Mouse (Mus musculus) cerebellum, adult 8-10 months (tissue): ENCODE data around the gene Snx21.
"Not testable (repeated sequence)": the region's sequence is repeated elsewhere in the genome, so short reads cannot be mapped to it uniquely, and the experiment has no call there.

Experiments used
- DNase-seq: peaks from one replicate; pipeline ENCODE4 v3.0.0; 2022

Gene Snx21

GRCm38 (mm10) chr2:164795868-164796267 is 10.2 kb downstream of the Snx21 start:
- DNase-seq = no peak

GRCm38 (mm10) chr2:164798554-164798953 is 12.9 kb downstream of the Snx21 start:
- not testable (repeated sequence) for DNase-seq

DNA sequence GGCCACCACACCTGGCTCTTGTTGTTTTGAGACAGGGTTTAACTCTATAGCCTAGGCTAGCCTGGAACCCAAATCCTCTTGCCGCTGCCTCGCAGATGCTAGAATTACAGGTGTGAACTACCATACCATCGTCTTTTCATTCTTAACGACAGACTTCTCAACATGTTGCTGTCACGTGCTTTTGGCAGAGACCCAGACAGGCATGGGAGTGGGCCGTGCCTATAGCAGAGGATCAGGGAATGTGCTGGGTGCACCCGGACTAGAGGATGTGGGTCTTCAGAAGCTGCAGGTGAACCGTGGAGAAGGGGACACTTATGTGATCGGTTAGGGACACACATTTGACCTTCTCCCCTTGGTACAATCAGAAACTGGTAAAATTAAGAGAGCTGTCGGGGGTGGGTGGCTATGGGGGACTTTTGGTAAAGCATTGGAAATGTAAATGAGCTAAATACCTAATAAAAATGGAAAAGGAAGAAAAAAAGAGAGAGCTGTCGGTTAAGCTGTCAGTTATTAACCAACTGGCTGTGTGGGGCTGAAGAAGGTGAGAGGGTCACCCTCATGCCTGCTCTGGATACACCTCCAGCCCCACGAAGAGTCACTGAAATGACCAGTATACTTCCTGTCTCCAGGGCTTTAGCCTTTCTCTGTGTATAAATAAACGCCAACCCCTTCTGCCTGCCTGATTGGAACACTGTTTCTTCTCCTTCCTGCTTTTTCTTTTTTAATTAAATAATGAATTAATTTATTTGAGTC is 14.8 kb downstream of the Snx21 start:
- no peak for DNase-seq

GRCm38 (mm10) chr2:164803201-164803920 is 17.7 kb downstream of the Snx21 start:
- DNase-seq = no peak

- no peak for DNase-seq
Measured at GRCm38 (mm10) chr2:164803921-164804313, 18.3 kb downstream of the Snx21 start.

GRCm38 (mm10) chr2:164804533-164805331 is 19.1 kb downstream of the Snx21 start, which contains the start of the genes Acot8 and Zswim3:
TSS of gene Acot8 (minus strand) at chr2:164804882.
TSS of gene Zswim3 (plus strand) at chr2:164805098.
- peak; percentile 99 for DNase-seq

GRCm38 (mm10) chr2:164805332-164805718 is 19.7 kb downstream of the Snx21 start:
- no peak for DNase-seq

DNA sequence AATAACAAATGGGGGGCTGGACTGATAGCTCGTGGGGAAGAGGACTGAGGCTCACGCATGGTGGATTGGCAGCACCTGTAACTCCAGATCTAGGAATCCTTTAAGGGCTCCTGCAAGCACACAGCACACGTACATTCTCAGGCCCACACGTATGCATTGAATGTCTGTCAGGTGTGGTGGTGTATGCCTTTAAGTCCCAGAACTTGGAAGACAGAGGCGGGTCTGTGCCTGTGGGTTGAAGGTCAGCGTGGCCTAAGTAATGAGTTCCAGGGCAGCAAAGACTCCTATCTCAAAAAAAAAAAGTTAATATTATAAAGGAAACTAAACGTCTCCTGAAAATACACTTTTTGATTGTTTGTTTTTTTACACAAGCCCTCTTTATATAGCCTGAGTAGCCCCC is 21.0 kb downstream of the Snx21 start:
- no peak for DNase-seq

DNA sequence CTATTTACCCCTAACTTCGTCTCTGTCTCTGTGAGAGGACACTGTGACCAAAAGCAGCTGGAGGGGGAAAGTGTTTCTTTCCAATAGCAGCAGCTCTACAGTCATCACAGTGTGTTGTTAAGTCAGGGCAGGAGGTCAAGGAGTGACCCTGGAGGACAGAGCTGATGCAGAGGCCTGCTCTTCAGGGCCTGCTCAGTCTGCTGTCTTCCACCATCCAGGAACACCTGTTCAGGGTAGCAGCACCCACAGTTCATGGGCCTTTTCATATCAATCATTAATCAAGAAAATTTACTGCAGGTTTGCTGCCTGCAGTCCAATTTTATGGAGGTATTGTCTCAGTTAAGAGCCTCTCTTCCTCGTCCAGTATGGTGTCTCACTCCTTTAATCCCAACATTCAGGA is 27.9 kb downstream of the Snx21 start:
- no peak for DNase-seq

- DNase-seq = no peak
Measured at GRCm38 (mm10) chr2:164815348-164815747, 29.7 kb downstream of the Snx21 start.

- no peak for DNase-seq
Measured at GRCm38 (mm10) chr2:164815821-164816220, 30.2 kb downstream of the Snx21 start.

- DNase-seq = no peak
Measured at GRCm38 (mm10) chr2:164817206-164817605, 31.6 kb downstream of the Snx21 start.

DNA sequence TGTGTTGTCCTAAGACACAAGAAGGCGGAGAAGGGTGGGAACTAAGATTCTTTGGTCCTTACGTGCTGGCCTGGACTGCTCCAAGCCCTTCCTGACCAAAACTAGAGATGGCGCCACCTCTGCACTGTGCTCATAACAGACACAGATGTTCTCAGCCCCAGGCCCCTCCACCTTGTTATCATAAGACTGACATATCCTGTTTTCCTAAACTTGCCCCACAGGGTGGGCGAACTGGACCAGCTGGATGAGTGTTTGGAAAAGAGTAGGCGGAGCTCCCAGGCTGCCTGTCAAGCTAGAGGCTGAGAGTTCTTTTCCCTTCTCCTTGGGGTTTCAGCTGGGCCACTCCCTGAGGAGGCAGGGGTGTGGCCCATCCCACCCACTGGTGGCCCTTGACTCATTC is 32.1 kb downstream of the Snx21 start:
- DNase-seq = no peak

- peak; percentile 16 for DNase-seq
Measured at GRCm38 (mm10) chr2:164821060-164821459, 35.4 kb downstream of the Snx21 start.

- DNase-seq = peak; percentile 100
Measured at GRCm38 (mm10) chr2:164822636-164823165, 37.1 kb downstream of the Snx21 start, which contains the start of gene Zswim1. TSS of gene Zswim1 (plus strand) at chr2:164822686.

DNA sequence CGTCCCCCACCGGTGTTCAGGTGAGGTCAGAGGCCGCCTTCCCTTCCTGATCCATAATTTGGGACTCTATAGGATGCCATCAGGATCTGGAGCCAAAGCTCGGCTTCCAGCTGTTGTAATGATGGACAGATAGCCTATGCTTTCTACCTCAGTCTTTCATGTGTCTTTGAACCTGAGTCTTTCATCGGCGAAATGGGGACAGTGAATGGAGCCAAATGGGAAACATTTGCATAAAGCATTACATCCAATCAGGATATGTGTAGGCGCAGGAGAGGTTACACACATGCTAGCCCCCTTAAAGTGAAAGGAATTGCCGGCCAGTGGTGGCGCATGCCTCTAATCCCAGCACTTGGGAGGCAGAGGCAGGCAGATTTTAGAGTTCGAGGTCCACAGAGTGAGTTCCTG is 37.6 kb downstream of the Snx21 start:
- DNase-seq = no peak

DNA sequence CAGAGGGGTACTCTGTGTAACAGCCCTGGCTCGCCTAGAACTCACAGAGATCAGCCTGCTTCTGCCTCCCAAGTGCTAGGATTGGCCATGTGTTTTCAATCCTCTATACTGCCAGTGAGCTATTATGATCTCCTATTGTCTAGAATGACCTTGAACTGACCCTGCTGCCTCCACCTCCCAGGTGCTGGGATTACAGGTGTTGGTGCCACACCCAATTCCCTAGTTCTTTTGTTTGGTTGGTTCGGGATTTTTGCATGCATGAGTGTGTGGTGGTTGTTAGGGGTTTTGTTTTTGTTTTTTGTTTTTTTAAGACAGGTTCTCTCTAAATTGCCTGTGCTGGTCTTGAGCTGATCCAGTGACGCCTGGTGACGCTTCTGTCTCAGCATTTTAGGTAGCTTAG is 38.3 kb downstream of the Snx21 start:
- DNase-seq = no peak

- no peak for DNase-seq
Measured at GRCm38 (mm10) chr2:164825521-164825920, 39.9 kb downstream of the Snx21 start.

DNA sequence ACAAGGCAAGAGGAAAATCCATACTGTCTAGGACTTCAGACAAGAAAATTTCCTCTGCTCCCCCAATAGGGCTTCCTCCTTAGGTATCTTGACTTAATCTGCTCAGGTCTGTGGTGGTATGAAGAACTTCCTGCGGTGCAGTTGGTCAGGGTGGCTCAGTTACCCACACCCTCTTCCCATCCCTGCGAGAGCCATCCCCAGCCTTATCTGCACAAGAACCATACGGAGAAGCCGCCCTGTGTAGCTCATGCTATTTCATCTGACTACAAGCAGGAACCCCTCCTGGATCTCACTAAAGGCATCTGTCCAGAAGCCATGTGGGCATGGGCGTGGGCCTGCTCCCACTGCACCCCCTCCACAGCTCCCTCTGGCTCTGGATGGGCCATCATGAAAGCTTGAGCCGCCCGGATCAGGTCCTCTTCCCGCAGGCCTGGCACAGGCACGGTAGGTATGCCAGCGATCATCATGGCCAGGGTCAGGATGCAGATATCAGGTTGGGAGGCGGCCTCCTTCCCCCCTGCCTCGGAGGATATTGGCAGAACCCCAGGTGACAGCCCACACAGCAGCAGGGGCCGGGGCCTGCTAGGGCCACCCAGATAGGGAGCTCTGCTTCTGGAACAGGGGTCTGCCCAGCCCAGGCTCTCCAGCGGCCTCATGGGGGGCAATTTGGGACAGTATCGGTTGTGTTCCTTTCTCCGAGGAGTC is 41.7 kb downstream of the Snx21 start:
- no peak for DNase-seq

DNA sequence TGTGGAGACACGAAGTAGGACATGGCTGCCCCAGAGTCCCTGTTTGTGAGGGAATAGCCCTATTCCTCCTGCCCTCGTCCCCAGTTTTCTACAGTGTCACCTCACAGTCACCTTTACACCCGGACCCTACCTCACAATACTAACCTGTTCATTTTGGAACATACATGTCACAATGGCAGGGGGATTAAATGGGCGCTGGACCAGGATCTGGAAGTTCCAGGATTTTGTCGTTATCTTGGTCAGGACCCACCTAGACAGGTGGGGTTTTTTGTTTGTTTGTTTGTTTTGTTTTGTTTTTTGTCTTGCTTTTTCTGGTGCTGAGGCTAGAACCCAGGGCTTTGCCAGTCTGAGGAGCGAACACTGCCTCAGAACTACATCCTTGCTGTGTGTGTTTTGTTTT is 42.8 kb downstream of the Snx21 start, which contains the start of gene Spata25:
Gene Spata25, minus strand, starts transcription at position 101 of the 400 bp plus-strand sequence.
- no peak for DNase-seq

DNA sequence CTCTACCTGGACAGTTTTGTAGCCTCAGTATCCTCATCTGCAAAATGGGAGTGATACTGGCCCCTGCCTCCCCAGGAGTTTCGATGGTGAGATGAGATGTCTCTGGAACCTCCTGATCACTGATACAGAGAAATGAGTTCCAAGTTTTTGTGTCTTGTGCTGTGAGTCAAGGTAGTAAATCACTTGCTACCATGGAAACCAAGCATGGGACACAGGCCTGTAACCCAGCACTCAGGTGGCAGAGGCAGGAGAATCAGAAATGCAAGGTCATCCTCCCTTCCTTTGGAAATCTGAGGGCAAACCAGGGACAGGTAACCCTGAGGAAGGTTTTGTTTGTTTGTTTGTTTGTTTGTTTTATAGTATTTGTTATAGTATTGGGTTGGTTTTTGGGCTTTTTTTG is 43.5 kb downstream of the Snx21 start:
- no peak for DNase-seq

DNA sequence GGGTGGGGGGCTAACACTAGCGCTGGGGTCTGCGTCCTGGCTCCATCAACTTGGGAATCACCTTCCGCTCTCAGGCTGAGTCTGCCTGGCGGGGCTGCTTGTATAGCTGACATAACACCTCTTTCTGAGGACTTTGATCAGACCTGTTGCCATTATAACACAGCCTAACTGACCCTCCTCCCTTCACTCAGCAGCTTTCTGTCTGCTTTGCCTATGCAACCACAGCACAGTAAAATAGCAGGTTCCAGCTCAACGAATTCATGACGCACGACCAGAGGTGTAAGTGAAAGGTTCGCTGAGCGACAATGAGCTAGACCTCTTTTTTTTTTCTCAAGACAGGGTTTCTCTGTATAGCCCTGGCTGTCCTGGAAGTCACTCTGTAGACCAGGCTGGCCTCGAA is 45.4 kb downstream of the Snx21 start:
- DNase-seq = no peak
